Mouse (Mus musculus): ENCODE results near the gene Lsm10. TPM values are rescaled to one million over a fixed set of nuclear protein-coding genes. Genes with fewer than 3 reads are reported as not detected.
A peak's percentile ranks its signal among the peaks of the same experiment; 100 is the strongest.

Lsm10 gene
- polyA plus RNA-seq, 1 experiment from 2014 or later: 64.1 TPM

- ATAC-seq: no peak
- 0 out of 2 replicates have a peak, but pooled peaks cover 3% of the 10 kb centered on the region for H3K36me3 ChIP-seq (ENCODE audit: insufficient read depth, low read length)
- H3K4me2 ChIP-seq (replicated peaks; ENCODE audit: low read depth, low read length): peak overlapping the region; percentile 78
- WGBS: 32% methylated on average over 9 of the region's 9 CpGs
- H3K4me3 ChIP-seq (ENCODE audit: low read depth, low read length): no peak overlapping the region
- H3K9ac ChIP-seq (replicated peaks; ENCODE audit: low read depth): no peak overlapping the region
- no peaks in the 10 kb centered on the region for H3K9me3 ChIP-seq (ENCODE audit: low read length)
- peak overlapping the region; percentile 93 for H3K27ac ChIP-seq (ENCODE audit: low read length)
- TF ChIP-seq CTCF (IDR thresholded peaks at IDR 0.05) (no peak), EP300 (IDR thresholded peaks at IDR 0.05) (no peak)
- no peaks in the 10 kb centered on the region for H3K27me3 ChIP-seq (replicated peaks; ENCODE audit: insufficient read depth, low read length)
- DNase-seq (ENCODE audit: low spot score): no peak
- peaks cover 22% of the 10 kb centered on the region; the same call in 1 of the 2 replicates for H3K4me1 ChIP-seq (ENCODE audit: insufficient read depth, low read depth, low read length)
Measured at GRCm38 (mm10) chr4:126146974-126147532, 50.6 kb downstream of the Lsm10 start.

- ATAC-seq: peak; percentile 79
- no peaks in the 10 kb centered on the region for H3K9me3 ChIP-seq (ENCODE audit: low read length)
- peak; percentile 94 for DNase-seq (ENCODE audit: low spot score)
- peak within 1 kb of the TSS; percentile 67 for H3K9ac ChIP-seq (replicated peaks; ENCODE audit: low read depth)
- TF ChIP-seq CTCF (IDR thresholded peaks at IDR 0.05) (no peak), EP300 (IDR thresholded peaks at IDR 0.05) (no peak)
- H3K4me1 ChIP-seq (ENCODE audit: insufficient read depth, low read depth, low read length): peaks cover 22% of the 10 kb centered on the region; the same call in 1 of the 2 replicates
- H3K27ac ChIP-seq (ENCODE audit: low read length): peak within 1 kb of the TSS; percentile 93
- peak within 1 kb of the TSS; percentile 78 for H3K4me2 ChIP-seq (replicated peaks; ENCODE audit: low read depth, low read length)
- 0 out of 2 replicates have a peak, but pooled peaks cover 3% of the 10 kb centered on the region for H3K36me3 ChIP-seq (ENCODE audit: insufficient read depth, low read length)
- peak within 1 kb of the TSS; percentile 57 for H3K4me3 ChIP-seq (ENCODE audit: low read depth, low read length)
- H3K27me3 ChIP-seq (replicated peaks; ENCODE audit: insufficient read depth, low read length): no peaks in the 10 kb centered on the region
- WGBS: 6% methylated on average over 23 of the region's 24 CpGs
Measured at GRCm38 (mm10) chr4:126147533-126148160, 51.2 kb downstream of the Lsm10 start, which contains the start of gene Eva1b. TSS of gene Eva1b (plus strand) at chr4:126147744.

Other genes with a start within 250 kb of the Lsm10 start
- 3.4 and 3.7 TPM in 2 replicates for gene Csf3r, start 72.1 kb upstream of the Lsm10 start, polyA plus RNA-seq (2015; fragmentation: Nextera tagmentation; extraction: Ambion mirVana)
- gene Mrps15, start 49.7 kb upstream of the Lsm10 start, polyA plus RNA-seq (2015; fragmentation: Nextera tagmentation; extraction: Ambion mirVana): 63.5 and 74.9 TPM in 2 replicates
- 11.8 and 12.3 TPM in 2 replicates for gene Oscp1, start 38.1 kb upstream of the Lsm10 start, polyA plus RNA-seq (2015; fragmentation: Nextera tagmentation; extraction: Ambion mirVana)
- gene Stk40, start 7.3 kb downstream of the Lsm10 start, polyA plus RNA-seq (2015; fragmentation: Nextera tagmentation; extraction: Ambion mirVana): 26.7 and 30.6 TPM in 2 replicates
- gene Eva1b, start 51.1 kb downstream of the Lsm10 start, polyA plus RNA-seq (2015; fragmentation: Nextera tagmentation; extraction: Ambion mirVana): 151 TPM in 2 replicates
- gene Sh3d21, start 66.9 kb downstream of the Lsm10 start, polyA plus RNA-seq (2015; fragmentation: Nextera tagmentation; extraction: Ambion mirVana): 23.3 and 30.7 TPM in 2 replicates
- 98.6 and 112 TPM in 2 replicates for gene Thrap3, start 106.1 kb downstream of the Lsm10 start, polyA plus RNA-seq (2015; fragmentation: Nextera tagmentation; extraction: Ambion mirVana)
- gene Map7d1, start 159.7 kb downstream of the Lsm10 start, polyA plus RNA-seq (2015; fragmentation: Nextera tagmentation; extraction: Ambion mirVana): 27.2 and 33.3 TPM in 2 replicates
- 95.9 and 97.9 TPM in 2 replicates for gene Trappc3, start 165.7 kb downstream of the Lsm10 start, polyA plus RNA-seq (2015; fragmentation: Nextera tagmentation; extraction: Ambion mirVana)
- 1.4 and 1.9 TPM in 2 replicates for gene Col8a2, start 190.2 kb downstream of the Lsm10 start, polyA plus RNA-seq (2015; fragmentation: Nextera tagmentation; extraction: Ambion mirVana)
- gene Adprhl2, start 225.1 kb downstream of the Lsm10 start, polyA plus RNA-seq (2015; fragmentation: Nextera tagmentation; extraction: Ambion mirVana): 40.9 and 42.1 TPM in 2 replicates
- gene Tekt2, start 229.1 kb downstream of the Lsm10 start, polyA plus RNA-seq (2015; fragmentation: Nextera tagmentation; extraction: Ambion mirVana): 14.6 and 15.7 TPM in 2 replicates

All from lung, postnatal 0 days (tissue).